Mouse (Mus musculus): ENCODE results near the gene Clca3a1. TPM values are rescaled to one million over a fixed set of nuclear protein-coding genes. Genes with fewer than 3 reads are reported as not detected.

Clca3a1 gene
- polyA plus RNA-seq, 1 experiment from 2014 or later = 11.1 TPM

DNA sequence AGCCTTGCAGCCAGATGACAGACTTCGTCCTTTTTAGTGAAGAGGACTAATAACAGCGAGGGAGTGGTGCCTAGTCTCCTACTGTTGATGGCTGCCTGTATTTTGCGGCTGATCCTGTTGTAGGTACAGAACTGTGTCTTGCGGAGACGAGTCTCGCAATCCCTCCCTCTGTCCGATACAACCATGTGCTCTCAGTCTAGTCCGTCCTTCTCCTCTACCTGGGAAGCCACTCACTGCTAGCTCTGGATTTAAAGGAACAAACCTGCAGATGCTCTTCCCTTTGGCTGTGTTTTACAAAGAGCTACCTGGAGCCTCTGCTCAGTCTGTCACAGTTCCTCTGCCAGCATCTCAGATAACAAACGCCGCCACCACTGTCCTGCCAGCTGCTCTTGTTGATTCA is 66.7 kb downstream of the Clca3a1 start:
- Histone ChIP-seq H3K4me3 (ENCODE audit: low read length) (no peak overlapping the region), H3K27me3 (ENCODE audit: control insufficient read depth, insufficient read depth, low read length) (no peaks in the 10 kb centered on the region), H3K27ac (ENCODE audit: low read depth, low read length) (no peak overlapping the region), H3K36me3 (ENCODE audit: control insufficient read depth, insufficient read depth, low read length) (peaks cover 57% of the 10 kb centered on the region), H3K9me3 (ENCODE audit: control insufficient read depth, low read length) (no peaks in the 10 kb centered on the region), H3K9ac (ENCODE audit: low read depth, low read length) (no peak overlapping the region), H3K4me2 (replicated peaks; ENCODE audit: low read depth, low read length) (no peak overlapping the region), H3K4me1 (ENCODE audit: control insufficient read depth, insufficient read depth, low read length) (no peaks in the 10 kb centered on the region)
- 91% methylated on average over 10 of the region's 10 CpGs for WGBS
- no peak for ATAC-seq (ENCODE audit: low FRiP score, low TSS enrichment)

DNA sequence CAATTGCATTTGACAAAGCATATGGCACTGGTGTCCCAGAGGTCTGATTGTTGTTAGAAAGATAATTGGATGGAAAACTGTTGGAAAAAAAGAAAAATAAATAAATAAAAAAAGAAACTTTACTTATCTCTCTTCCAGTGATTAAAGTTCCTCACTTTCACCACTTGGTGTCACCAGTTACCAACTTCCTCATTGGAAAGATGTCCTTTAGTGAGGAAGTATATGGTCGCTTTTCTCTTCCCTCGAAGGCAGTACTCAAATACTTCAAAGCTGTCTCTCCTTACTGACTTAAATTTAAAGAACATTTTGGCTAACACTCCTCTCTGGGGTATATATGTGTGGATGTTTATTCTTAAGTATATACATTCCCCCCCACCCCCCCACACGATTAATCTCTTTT is 68.7 kb downstream of the Clca3a1 start:
- Histone ChIP-seq H3K4me3 (ENCODE audit: low read length) (no peak overlapping the region), H3K9ac (ENCODE audit: low read depth, low read length) (no peak overlapping the region), H3K27me3 (ENCODE audit: control insufficient read depth, insufficient read depth, low read length) (no peaks in the 10 kb centered on the region), H3K27ac (ENCODE audit: low read depth, low read length) (no peak overlapping the region), H3K9me3 (ENCODE audit: control insufficient read depth, low read length) (no peaks in the 10 kb centered on the region), H3K36me3 (ENCODE audit: control insufficient read depth, insufficient read depth, low read length) (peaks cover 56% of the 10 kb centered on the region), H3K4me2 (replicated peaks; ENCODE audit: low read depth, low read length) (no peak overlapping the region), H3K4me1 (ENCODE audit: control insufficient read depth, insufficient read depth, low read length) (no peaks in the 10 kb centered on the region)
- no peak for ATAC-seq (ENCODE audit: low FRiP score, low TSS enrichment)
- 57% methylated on average over 3 of the region's 3 CpGs for WGBS

DNA sequence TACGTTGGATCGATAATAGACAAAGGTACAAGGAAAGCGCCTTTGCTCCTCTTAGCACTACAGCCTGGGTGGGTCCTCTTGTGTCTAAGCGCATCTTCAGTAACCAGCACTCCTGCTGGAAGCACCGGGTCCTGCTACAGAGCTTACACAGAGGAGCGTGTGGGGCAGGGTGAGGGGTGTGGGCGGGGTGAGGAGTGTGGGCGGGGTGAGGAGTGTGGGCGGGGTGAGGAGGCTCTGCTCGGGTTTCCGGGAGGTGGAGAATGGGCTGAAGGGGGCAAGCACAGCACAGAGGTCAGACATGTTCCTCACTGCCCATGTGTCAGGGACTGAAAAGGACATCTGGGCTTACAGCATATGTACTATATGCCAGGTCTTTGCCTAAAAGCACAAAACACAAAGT is 71.5 kb downstream of the Clca3a1 start:
- 18% methylated on average over 11 of the region's 11 CpGs for WGBS
- Histone ChIP-seq H3K4me2 (replicated peaks; ENCODE audit: low read depth, low read length) (no peak overlapping the region), H3K36me3 (ENCODE audit: control insufficient read depth, insufficient read depth, low read length) (peaks cover 29% of the 10 kb centered on the region), H3K27ac (ENCODE audit: low read depth, low read length) (no peak overlapping the region), H3K9ac (ENCODE audit: low read depth, low read length) (no peak overlapping the region), H3K4me1 (ENCODE audit: control insufficient read depth, insufficient read depth, low read length) (no peaks in the 10 kb centered on the region), H3K4me3 (ENCODE audit: low read length) (no peak overlapping the region), H3K27me3 (ENCODE audit: control insufficient read depth, insufficient read depth, low read length) (no peaks in the 10 kb centered on the region), H3K9me3 (ENCODE audit: control insufficient read depth, low read length) (no peaks in the 10 kb centered on the region)
- peak; percentile 93 for ATAC-seq (ENCODE audit: low FRiP score, low TSS enrichment)

DNA sequence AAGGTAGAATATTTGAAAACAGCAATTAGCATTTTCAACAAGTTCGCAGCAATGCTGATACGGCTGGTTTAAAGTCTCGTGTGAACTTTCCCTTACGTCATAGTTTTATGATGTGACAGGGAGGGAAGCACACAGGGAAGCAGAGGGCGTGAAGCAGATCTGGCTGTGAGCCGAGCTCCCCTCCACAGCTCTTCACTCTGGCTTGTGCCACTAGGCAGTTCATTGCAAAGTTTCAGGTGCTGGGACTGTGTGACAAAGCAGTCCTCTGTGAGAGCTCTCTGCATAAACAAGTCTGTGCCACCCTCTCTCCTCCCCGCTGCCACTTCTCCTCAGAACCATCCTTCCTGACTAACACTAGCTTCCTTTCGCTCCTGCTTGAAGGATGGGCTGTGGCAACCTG is 72.5 kb downstream of the Clca3a1 start:
- WGBS = 67% methylated on average over 8 of the region's 8 CpGs

DNA sequence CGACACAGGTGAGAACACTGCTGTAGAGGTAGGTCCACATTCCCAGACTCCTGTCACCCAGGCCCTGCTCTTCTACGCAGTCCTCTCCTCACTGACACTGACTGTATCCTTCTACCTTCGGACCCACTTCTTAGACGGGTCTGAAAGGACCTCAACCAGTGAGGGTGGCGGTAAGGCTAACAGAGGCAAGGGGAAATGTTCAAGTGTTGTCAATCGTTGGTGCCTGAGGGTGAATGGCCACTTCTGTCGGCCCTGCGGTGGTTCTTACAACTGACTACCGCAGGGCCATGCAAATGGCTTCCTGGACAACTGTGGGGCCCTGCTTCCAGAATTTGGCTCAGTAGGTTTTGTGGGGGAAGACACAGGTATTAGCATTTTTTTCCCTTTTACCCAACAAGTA is 73.2 kb downstream of the Clca3a1 start:
- Histone ChIP-seq H3K9me3 (ENCODE audit: control insufficient read depth, low read length) (no peaks in the 10 kb centered on the region), H3K27ac (ENCODE audit: low read depth, low read length) (no peak overlapping the region), H3K36me3 (ENCODE audit: control insufficient read depth, insufficient read depth, low read length) (peaks cover 13% of the 10 kb centered on the region), H3K4me3 (ENCODE audit: low read length) (no peak overlapping the region), H3K27me3 (ENCODE audit: control insufficient read depth, insufficient read depth, low read length) (no peaks in the 10 kb centered on the region), H3K4me1 (ENCODE audit: control insufficient read depth, insufficient read depth, low read length) (no peaks in the 10 kb centered on the region), H3K4me2 (replicated peaks; ENCODE audit: low read depth, low read length) (no peak overlapping the region), H3K9ac (ENCODE audit: low read depth, low read length) (no peak overlapping the region)
- WGBS = 92% methylated on average over 9 of the region's 9 CpGs
- no peak for ATAC-seq (ENCODE audit: low FRiP score, low TSS enrichment)

More for the DNA sequence above, 72.5 kb downstream of the Clca3a1 start:
- Histone ChIP-seq H3K27me3 (ENCODE audit: control insufficient read depth, insufficient read depth, low read length) (no peaks in the 10 kb centered on the region), H3K27ac (ENCODE audit: low read depth, low read length) (no peak overlapping the region), H3K4me1 (ENCODE audit: control insufficient read depth, insufficient read depth, low read length) (no peaks in the 10 kb centered on the region), H3K9ac (ENCODE audit: low read depth, low read length) (no peak overlapping the region), H3K36me3 (ENCODE audit: control insufficient read depth, insufficient read depth, low read length) (peaks cover 19% of the 10 kb centered on the region), H3K4me3 (ENCODE audit: low read length) (no peak overlapping the region), H3K4me2 (replicated peaks; ENCODE audit: low read depth, low read length) (no peak overlapping the region), H3K9me3 (ENCODE audit: control insufficient read depth, low read length) (no peaks in the 10 kb centered on the region)
- no peak for ATAC-seq (ENCODE audit: low FRiP score, low TSS enrichment)

DNA sequence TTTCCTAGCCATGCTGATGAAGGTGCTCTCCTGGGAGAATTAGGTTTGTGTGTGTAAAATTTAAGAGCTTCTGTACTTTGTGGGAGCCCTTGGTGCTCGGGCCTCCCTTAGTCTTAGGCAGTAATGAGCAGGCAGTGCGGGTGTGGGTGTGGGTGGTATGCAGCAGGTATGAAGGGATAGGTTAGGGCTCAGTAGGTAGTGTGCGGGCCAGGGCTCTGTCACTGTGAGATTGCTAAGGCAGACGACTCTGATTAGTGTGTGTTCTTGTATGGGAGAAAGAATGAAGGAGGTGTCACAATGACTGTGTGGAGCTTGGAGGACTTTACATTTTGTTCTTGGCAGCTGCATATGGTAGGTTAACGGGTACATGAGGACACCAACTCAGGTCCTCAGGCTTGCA is 74.6 kb downstream of the Clca3a1 start:
- no peak overlapping the region for H3K4me2 ChIP-seq (replicated peaks; ENCODE audit: low read depth, low read length)
- no peak for ATAC-seq (ENCODE audit: low FRiP score, low TSS enrichment)
- peaks cover 9% of the 10 kb centered on the region for H3K36me3 ChIP-seq (ENCODE audit: control insufficient read depth, insufficient read depth, low read length)
- H3K9me3 ChIP-seq (ENCODE audit: control insufficient read depth, low read length) = no peaks in the 10 kb centered on the region
- no peak overlapping the region for H3K9ac ChIP-seq (ENCODE audit: low read depth, low read length)
- no peaks in the 10 kb centered on the region for H3K4me1 ChIP-seq (ENCODE audit: control insufficient read depth, insufficient read depth, low read length)
- H3K27ac ChIP-seq (ENCODE audit: low read depth, low read length) = no peak overlapping the region
- 84% methylated on average over 5 of the region's 5 CpGs for WGBS
- H3K4me3 ChIP-seq (ENCODE audit: low read length) = no peak overlapping the region
- no peaks in the 10 kb centered on the region for H3K27me3 ChIP-seq (ENCODE audit: control insufficient read depth, insufficient read depth, low read length)

DNA sequence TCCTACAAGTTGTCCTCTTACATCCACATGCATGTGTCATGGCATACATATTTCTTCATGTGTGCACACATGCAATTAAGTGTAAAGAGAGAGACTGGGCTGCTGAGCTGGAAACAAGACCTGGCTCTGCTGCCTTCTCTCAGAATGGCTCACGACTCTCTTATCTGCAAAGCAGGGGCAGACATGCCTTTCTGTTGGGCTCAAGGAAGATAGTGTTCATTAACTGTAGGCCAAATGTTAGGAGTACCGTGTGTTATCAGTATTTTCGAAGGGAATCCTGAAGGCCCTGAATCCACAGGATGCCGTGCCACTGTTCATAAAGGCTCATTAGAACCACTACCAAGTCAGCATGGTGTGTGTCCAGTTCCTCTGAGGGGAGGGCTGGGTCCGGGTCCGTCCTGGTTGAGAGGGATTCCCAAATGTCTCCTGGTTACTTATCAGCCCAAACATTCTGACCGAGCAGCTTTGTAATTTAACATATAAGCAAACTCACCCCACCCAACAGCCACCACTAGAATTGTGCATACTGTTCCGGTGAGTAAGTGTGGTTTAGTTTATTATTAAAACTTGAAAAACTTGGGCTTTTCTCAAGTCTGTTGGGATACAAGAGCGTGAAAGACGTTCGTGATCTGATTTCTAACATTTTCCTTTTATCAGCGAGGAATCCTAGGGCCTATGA is 77.5 kb downstream of the Clca3a1 start:
- ATAC-seq (ENCODE audit: low FRiP score, low TSS enrichment) = no peak
- Histone ChIP-seq H3K9me3 (ENCODE audit: control insufficient read depth, low read length) (no peaks in the 10 kb centered on the region), H3K4me3 (ENCODE audit: low read length) (no peak overlapping the region), H3K9ac (ENCODE audit: low read depth, low read length) (no peak overlapping the region), H3K27me3 (ENCODE audit: control insufficient read depth, insufficient read depth, low read length) (no peaks in the 10 kb centered on the region), H3K4me1 (ENCODE audit: control insufficient read depth, insufficient read depth, low read length) (no peaks in the 10 kb centered on the region), H3K4me2 (replicated peaks; ENCODE audit: low read depth, low read length) (no peak overlapping the region), H3K27ac (ENCODE audit: low read depth, low read length) (no peak overlapping the region), H3K36me3 (ENCODE audit: control insufficient read depth, insufficient read depth, low read length) (0 out of 2 replicates have a peak, but pooled peaks cover 4% of the 10 kb centered on the region)
- 91% methylated on average over 12 of the region's 12 CpGs for WGBS

DNA sequence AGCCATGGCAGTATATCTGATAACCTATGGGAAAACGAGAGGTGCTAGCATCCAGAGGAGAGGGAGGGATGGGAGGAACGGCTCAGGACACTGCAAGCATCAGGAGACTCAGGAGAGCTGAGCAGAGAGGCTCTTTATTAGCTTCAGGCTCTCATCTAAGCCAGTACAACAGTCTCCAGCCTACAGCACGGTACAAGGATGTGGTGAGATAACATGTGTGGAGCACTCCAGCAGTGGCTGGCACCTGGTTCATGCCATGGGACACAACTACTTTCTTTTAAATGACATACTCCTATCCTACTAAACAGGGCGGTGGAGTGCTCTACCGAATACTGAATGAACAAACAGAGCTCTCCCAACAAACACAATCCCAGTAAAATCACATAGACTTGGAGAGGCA is 79.2 kb downstream of the Clca3a1 start:
- Histone ChIP-seq H3K27me3 (ENCODE audit: control insufficient read depth, insufficient read depth, low read length) (no peaks in the 10 kb centered on the region), H3K4me2 (replicated peaks; ENCODE audit: low read depth, low read length) (no peak overlapping the region), H3K36me3 (ENCODE audit: control insufficient read depth, insufficient read depth, low read length) (no peaks in the 10 kb centered on the region), H3K4me3 (ENCODE audit: low read length) (no peak overlapping the region), H3K9me3 (ENCODE audit: control insufficient read depth, low read length) (no peaks in the 10 kb centered on the region), H3K4me1 (ENCODE audit: control insufficient read depth, insufficient read depth, low read length) (no peaks in the 10 kb centered on the region), H3K27ac (ENCODE audit: low read depth, low read length) (no peak overlapping the region), H3K9ac (ENCODE audit: low read depth, low read length) (no peak overlapping the region)
- no peak for ATAC-seq (ENCODE audit: low FRiP score, low TSS enrichment)
- 73% methylated on average over 5 of the region's 5 CpGs for WGBS

DNA sequence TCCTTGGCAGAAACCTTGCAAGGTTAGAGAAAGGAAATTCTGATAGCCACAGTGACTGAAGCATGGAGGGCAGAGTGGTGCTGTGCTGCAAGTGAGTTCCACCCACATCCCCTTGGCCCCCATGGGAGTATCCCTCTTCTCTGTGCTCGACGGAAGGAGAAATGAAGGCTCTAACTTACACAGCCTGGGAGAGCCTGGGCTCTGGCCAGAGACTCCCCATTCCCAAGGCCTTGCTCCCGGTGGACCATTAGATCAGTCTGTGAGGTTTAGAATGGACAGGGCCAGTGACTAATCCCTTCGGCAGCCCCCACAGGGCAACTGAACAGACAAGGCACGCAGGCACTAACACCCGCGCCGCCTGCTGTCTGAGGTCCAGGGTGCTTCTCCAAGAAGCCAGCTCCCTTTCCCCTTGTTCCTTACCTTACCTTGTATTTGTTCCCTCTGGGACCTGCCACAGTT is 81.0 kb downstream of the Clca3a1 start:
- Histone ChIP-seq H3K4me1 (ENCODE audit: control insufficient read depth, insufficient read depth, low read length) (no peaks in the 10 kb centered on the region), H3K27ac (ENCODE audit: low read depth, low read length) (no peak overlapping the region), H3K4me3 (ENCODE audit: low read length) (no peak overlapping the region), H3K4me2 (replicated peaks; ENCODE audit: low read depth, low read length) (no peak overlapping the region), H3K9ac (ENCODE audit: low read depth, low read length) (no peak overlapping the region), H3K27me3 (ENCODE audit: control insufficient read depth, insufficient read depth, low read length) (no peaks in the 10 kb centered on the region), H3K9me3 (ENCODE audit: control insufficient read depth, low read length) (no peaks in the 10 kb centered on the region), H3K36me3 (ENCODE audit: control insufficient read depth, insufficient read depth, low read length) (no peaks in the 10 kb centered on the region)
- no peak for ATAC-seq (ENCODE audit: low FRiP score, low TSS enrichment)
- WGBS = 73% methylated on average over 8 of the region's 8 CpGs

Data from kidney, embryonic 14.5 days (tissue).